In the genomic region with DNA sequence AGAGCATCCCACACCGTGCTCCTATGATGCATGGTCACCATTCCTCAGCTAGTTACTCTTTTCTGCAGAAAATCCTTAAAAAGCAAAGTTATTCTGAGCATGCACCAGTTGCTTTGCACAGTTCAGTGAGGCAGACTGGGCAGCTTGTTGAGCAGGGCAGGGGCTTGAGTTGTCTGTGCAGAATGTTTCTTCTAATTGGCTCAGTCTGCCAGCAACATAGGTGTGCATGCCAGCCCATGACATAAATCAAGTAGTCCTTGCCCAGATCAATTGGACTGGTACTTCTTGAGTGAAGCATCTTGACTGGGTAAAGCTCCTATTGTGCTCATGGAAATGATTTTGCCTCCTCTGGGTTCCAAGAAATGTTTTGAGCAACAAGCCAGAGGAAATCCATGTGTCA, we compare ENCODE assay signal across 18 mouse cellular contexts.
"Had no signal": no experiment of that assay in that cellular context is flagged by ENCODE, and none has a peak within 500 bp of the region (broad histone marks: within the 10 kb centered on the region; RNA-seq: fewer than 3 reads in every experiment).

No protein-coding gene starts in this region.

- DNase-seq: kidney, adult 11 months; kidney, adult 8-10 months; kidney, postnatal 10 days; kidney, postnatal 36 days; liver, postnatal 0 days; lung, embryonic 14.5 days; right cerebral cortex, postnatal 14 days; thymus, postnatal 25 days had no signal

- H3K9me3 ChIP-seq: kidney, embryonic 15.5 days; limb, embryonic 12.5 days; limb, embryonic 15.5 days; midbrain, embryonic 12.5 days; stomach, embryonic 15.5 days had no signal

- H3K4me3 ChIP-seq: kidney, embryonic 15.5 days; limb, embryonic 12.5 days; limb, embryonic 15.5 days; midbrain, embryonic 12.5 days; stomach, embryonic 15.5 days had no signal

- H3K4me2 ChIP-seq: kidney, embryonic 15.5 days; limb, embryonic 12.5 days; limb, embryonic 15.5 days; liver, embryonic 11.5 days; lung, embryonic 14.5 days; midbrain, embryonic 12.5 days; stomach, embryonic 15.5 days had no signal

- H3K27ac ChIP-seq: kidney, embryonic 15.5 days; limb, embryonic 12.5 days; limb, embryonic 15.5 days; liver, embryonic 14.5 days; macrophage; midbrain, embryonic 12.5 days; stomach, embryonic 15.5 days had no signal

- H3K4me1 ChIP-seq: kidney, embryonic 15.5 days; limb, embryonic 12.5 days; limb, embryonic 15.5 days; midbrain, embryonic 12.5 days; stomach, embryonic 15.5 days had no signal

- H3K27me3 ChIP-seq: kidney, embryonic 15.5 days; limb, embryonic 12.5 days; limb, embryonic 15.5 days; midbrain, embryonic 12.5 days; stomach, embryonic 15.5 days had no signal

- H3K9ac ChIP-seq: kidney, embryonic 15.5 days; limb, embryonic 12.5 days; limb, embryonic 15.5 days; liver, embryonic 14.5 days; liver, postnatal 0 days; lung, embryonic 14.5 days; midbrain, embryonic 12.5 days; stomach, embryonic 15.5 days had no signal

- ATAC-seq: liver, postnatal 0 days; lung, postnatal 0 days; midbrain, embryonic 16.5 days had no signal

- H3K36me3 ChIP-seq: kidney, embryonic 15.5 days; limb, embryonic 12.5 days; limb, embryonic 15.5 days; midbrain, embryonic 12.5 days; stomach, embryonic 15.5 days had no signal
